Mouse (Mus musculus) hindbrain, embryonic 16.5 days (tissue): ENCODE data around the gene Mab21l3. TPM values are rescaled to one million over a fixed set of nuclear protein-coding genes. Genes with fewer than 3 reads are reported as not detected.

Experiments
- ATAC-seq: fragments of 200-750 bp; cut with Nextera tagmentation; 2 replicates; pipeline ENCODE4 v1.8.0; 2017; ENCODE audit warnings: moderate TSS enrichment, moderate library complexity
- H3K27ac ChIP-seq: fragments of 300-500 bp; sonication (generic); 2 replicates; pipeline ENCODE4 v1.5.1; 2014; ENCODE audit warnings: low read depth, mild to moderate bottlenecking, control low read depth, low read length, moderate library complexity
- H3K27me3 ChIP-seq: fragments of 300-500 bp; sonication (generic); replicated peaks from 2 replicates; pipeline ENCODE4 v1.6.1; 2014; ENCODE audit warnings: low read length; ENCODE audit not compliant: control insufficient read depth, insufficient read depth
- H3K36me3 ChIP-seq: fragments of 300-500 bp; sonication (generic); 2 replicates; pipeline ENCODE4 v1.6.1; 2014; ENCODE audit warnings: mild to moderate bottlenecking, low read length, moderate library complexity, mixed read lengths; ENCODE audit not compliant: control insufficient read depth, insufficient read depth
- H3K4me1 ChIP-seq: fragments of 300-500 bp; sonication (generic); 2 replicates; pipeline ENCODE4 v1.6.1; 2014; ENCODE audit warnings: low read depth, low read length; ENCODE audit not compliant: control insufficient read depth, insufficient read depth
- H3K4me2 ChIP-seq: fragments of 300-500 bp; sonication (generic); 2 replicates; pipeline ENCODE4 v1.6.1; 2014; ENCODE audit warnings: mild to moderate bottlenecking, low read length, control low read depth, moderate library complexity
- H3K4me3 ChIP-seq: fragments of 300-500 bp; sonication (generic); 2 replicates; pipeline ENCODE4 v1.5.1; 2014; ENCODE audit warnings: mild to moderate bottlenecking, low read length, control low read depth, moderate library complexity
- H3K9ac ChIP-seq: fragments of 300-500 bp; sonication (generic); 2 replicates; pipeline ENCODE4 v1.6.1; 2014; ENCODE audit warnings: low read depth, mild to moderate bottlenecking, control low read depth, low read length, moderate library complexity
- H3K9me3 ChIP-seq: fragments of 300-500 bp; sonication (generic); 2 replicates; pipeline ENCODE4 v1.6.1; 2014; ENCODE audit warnings: mild to moderate bottlenecking, low read length, moderate library complexity; ENCODE audit not compliant: control insufficient read depth
- WGBS: fragments of 180-500 bp; shearing (Covaris S2); extraction: QIAGEN DNeasy Blood & Tissue Kit; methylation state at CpG from one replicate; pipeline ENCODE4 v1.1.7; 2014; 5-methylcytosine and 5-hydroxymethylcytosine counted together
- polyA plus RNA-seq: library from polyadenylated mRNA; unstranded; fragments of >200 nt; fragmentation: Nextera tagmentation; extraction: Ambion mirVana; gene quantifications from 2 replicates; pipeline ENCODE4 v1.2.1, GENCODE M21; 2015

The Mab21l3 gene
- polyA plus RNA-seq, 1 experiment from 2014 or later = 0.16 TPM

DNA sequence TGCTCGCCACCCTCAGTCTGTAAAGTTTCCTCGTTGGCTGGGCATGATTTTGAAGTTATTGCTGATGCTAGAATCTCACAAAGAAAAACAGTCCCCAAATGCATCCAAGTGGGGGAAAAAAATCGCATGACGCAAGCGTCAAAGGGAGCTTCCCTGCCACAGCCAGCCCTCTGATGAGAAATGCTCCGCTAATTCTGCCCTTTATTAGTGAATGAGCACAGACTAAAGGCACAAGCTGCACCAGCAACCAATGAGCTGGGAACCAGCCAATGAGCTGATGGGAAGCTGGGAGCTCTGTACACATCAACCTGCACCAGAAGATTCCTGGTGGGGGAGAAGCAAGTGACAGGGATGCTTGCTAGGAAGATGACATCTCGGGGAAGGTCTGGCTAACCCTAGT is 11.0 kb upstream of the Mab21l3 start:
- Histone ChIP-seq H3K4me1 (no peaks in the 10 kb centered on the region), H3K36me3 (peaks cover 5% of the 10 kb centered on the region; the same call in 1 of the 2 replicates), H3K4me3 (no peak overlapping the region), H3K9me3 (no peaks in the 10 kb centered on the region), H3K27me3 (no peaks in the 10 kb centered on the region), H3K4me2 (no peak overlapping the region), H3K9ac (no peak overlapping the region), H3K27ac (no peak overlapping the region)
- ATAC-seq = peak; percentile 20; the same call in 1 of the 2 replicates
- 52% methylated on average over 7 of the region's 7 CpGs for WGBS

GRCm38 (mm10) chr3:101854075-101854474 is 5.3 kb upstream of the Mab21l3 start:
- Histone ChIP-seq H3K9me3 (no peaks in the 10 kb centered on the region), H3K36me3 (no peaks in the 10 kb centered on the region; the same call in 1 of the 2 replicates), H3K27ac (no peak overlapping the region), H3K4me3 (no peak overlapping the region), H3K4me2 (no peak overlapping the region), H3K27me3 (no peaks in the 10 kb centered on the region), H3K4me1 (no peaks in the 10 kb centered on the region), H3K9ac (no peak overlapping the region)
- ATAC-seq = no peak
- WGBS = 84% methylated on average over 1 of the region's 1 CpGs

DNA sequence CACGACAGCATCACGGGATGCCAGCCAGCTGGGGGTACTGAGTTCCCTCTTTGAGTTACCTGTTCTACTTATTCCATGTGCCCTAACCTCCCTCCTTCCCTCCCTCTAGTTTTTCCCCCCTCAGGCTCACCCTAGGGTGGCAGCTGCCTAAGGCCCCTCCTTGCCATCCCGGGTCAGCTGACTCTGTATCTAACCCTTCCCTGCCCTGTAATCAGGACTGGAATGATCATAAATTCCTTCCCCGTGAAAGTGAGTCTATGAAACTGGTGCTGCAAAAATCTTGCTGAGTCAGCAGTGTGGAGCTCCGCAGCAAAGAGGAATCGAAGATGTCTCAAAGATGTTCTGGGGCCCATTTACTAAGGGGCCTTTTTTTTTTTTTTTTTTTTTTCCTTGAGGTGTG is 2.6 kb upstream of the Mab21l3 start:
- Histone ChIP-seq H3K27me3 (no peaks in the 10 kb centered on the region), H3K4me2 (no peak overlapping the region), H3K36me3 (no peaks in the 10 kb centered on the region), H3K9me3 (no peaks in the 10 kb centered on the region), H3K4me3 (no peak overlapping the region), H3K27ac (no peak overlapping the region), H3K9ac (no peak overlapping the region), H3K4me1 (no peaks in the 10 kb centered on the region)
- ATAC-seq = no peak
- 75% methylated on average over 6 of the region's 6 CpGs for WGBS

- no peak for ATAC-seq
- no peak overlapping the region for H3K4me3 ChIP-seq
Observed at GRCm38 (mm10) chr3:101846096-101846495, 2.7 kb downstream of the Mab21l3 start.

DNA sequence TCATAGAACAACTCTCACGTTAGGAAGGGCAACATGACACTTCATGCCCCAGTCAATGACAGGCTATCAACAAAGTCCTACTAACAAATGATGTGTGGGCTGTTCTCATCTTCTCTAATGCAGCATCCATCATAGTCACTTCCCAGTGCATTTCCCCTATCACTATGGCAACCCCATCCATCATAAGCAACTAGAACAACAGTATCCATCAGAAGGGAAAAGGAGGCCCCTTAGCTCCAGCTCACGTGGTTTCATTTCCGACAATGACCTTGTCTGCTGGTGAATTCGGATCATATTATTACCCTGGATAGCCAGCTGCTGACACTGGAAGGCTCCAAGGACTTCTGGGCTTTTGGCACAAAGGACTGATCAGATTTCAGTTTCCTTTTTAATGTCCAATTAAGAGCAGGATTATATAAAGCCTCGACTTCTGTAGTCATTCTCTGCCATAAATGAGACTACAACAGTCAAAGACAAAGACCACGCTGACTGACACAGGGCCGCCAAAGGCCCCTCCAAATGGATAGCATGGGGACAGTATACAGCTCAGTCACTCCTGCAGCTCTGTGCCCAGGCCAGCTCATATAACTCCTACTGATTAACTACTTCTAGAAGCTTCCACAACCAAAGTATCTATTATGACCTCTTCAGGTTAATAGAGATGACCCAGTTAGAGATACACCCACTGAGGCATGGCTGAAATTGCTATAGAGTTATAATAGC is 6.2 kb downstream of the Mab21l3 start:
- peak; percentile 70; the same call in 1 of the 2 replicates for ATAC-seq
- no peak overlapping the region for H3K9ac ChIP-seq
- no peaks in the 10 kb centered on the region; the same call in 1 of the 2 replicates for H3K4me1 ChIP-seq
- H3K27me3 ChIP-seq = no peaks in the 10 kb centered on the region
- no peak overlapping the region for H3K4me3 ChIP-seq
- no peaks in the 10 kb centered on the region for H3K36me3 ChIP-seq
- no peaks in the 10 kb centered on the region for H3K9me3 ChIP-seq
- H3K27ac ChIP-seq = no peak overlapping the region
- no peak overlapping the region for H3K4me2 ChIP-seq
- 56% methylated on average over 7 of the region's 7 CpGs for WGBS

More at GRCm38 (mm10) chr3:101846096-101846495, 2.7 kb downstream of the Mab21l3 start:
- H3K9ac ChIP-seq = no peak overlapping the region
- no peaks in the 10 kb centered on the region for H3K36me3 ChIP-seq
- H3K27ac ChIP-seq = no peak overlapping the region
- no peaks in the 10 kb centered on the region for H3K9me3 ChIP-seq
- no peaks in the 10 kb centered on the region for H3K27me3 ChIP-seq
- 66% methylated on average over 4 of the region's 4 CpGs for WGBS
- no peaks in the 10 kb centered on the region; the same call in 1 of the 2 replicates for H3K4me1 ChIP-seq
- H3K4me2 ChIP-seq = no peak overlapping the region

- H3K9me3 ChIP-seq = no peaks in the 10 kb centered on the region
- no peak for ATAC-seq
- no peaks in the 10 kb centered on the region for H3K27me3 ChIP-seq
- no peak overlapping the region for H3K4me2 ChIP-seq
- 83% methylated on average over 9 of the region's 9 CpGs for WGBS
- no peaks in the 10 kb centered on the region for H3K36me3 ChIP-seq
- no peak overlapping the region for H3K9ac ChIP-seq
- no peak overlapping the region for H3K27ac ChIP-seq
- H3K4me3 ChIP-seq = no peak overlapping the region
- peaks cover 10% of the 10 kb centered on the region for H3K4me1 ChIP-seq
Observed at GRCm38 (mm10) chr3:101839327-101839726, 9.4 kb downstream of the Mab21l3 start.

GRCm38 (mm10) chr3:101836971-101837370 is 11.8 kb downstream of the Mab21l3 start:
- Histone ChIP-seq H3K27ac (no peak overlapping the region), H3K36me3 (no peaks in the 10 kb centered on the region), H3K9ac (no peak overlapping the region), H3K4me2 (no peak overlapping the region), H3K9me3 (no peaks in the 10 kb centered on the region), H3K4me1 (peaks cover 10% of the 10 kb centered on the region), H3K27me3 (no peaks in the 10 kb centered on the region), H3K4me3 (no peak overlapping the region)
- 87% methylated on average over 3 of the region's 3 CpGs for WGBS
- ATAC-seq = no peak

DNA sequence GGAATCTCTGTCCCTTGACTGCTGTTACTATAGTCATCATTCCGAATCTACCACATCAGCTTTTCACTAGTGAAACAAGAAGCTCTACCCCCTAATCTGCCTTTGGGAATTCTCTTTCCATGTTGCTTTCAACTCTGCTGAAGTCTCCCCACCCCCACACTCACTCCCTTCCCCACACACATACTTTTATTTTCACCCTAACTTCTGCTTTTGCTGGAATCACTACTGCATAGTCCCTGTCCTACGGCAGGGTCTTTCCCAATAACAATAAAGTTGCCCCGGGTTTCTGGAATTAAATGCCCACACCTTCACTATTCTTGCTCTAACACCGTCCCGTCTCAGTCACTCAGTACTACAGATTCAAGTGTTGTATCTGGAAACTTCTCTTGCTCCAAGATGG is 12.2 kb downstream of the Mab21l3 start:
- no peak overlapping the region for H3K4me3 ChIP-seq
- H3K27ac ChIP-seq = no peak overlapping the region
- ATAC-seq = no peak; the same call in 1 of the 2 replicates

GRCm38 (mm10) chr3:101836045-101836444 is 12.7 kb downstream of the Mab21l3 start:
- Histone ChIP-seq H3K4me2 (peak overlapping the region; percentile 48), H3K9me3 (no peaks in the 10 kb centered on the region), H3K4me1 (peaks cover 10% of the 10 kb centered on the region), H3K36me3 (no peaks in the 10 kb centered on the region), H3K4me3 (no peak overlapping the region), H3K27me3 (no peaks in the 10 kb centered on the region), H3K27ac (no peak overlapping the region), H3K9ac (peak overlapping the region; percentile 31; the same call in 1 of the 2 replicates)
- WGBS = 2% methylated on average over 8 of the region's 8 CpGs
- ATAC-seq = peak; percentile 80

More for the DNA sequence above, 12.2 kb downstream of the Mab21l3 start:
- Histone ChIP-seq H3K4me2 (peak overlapping the region; percentile 48), H3K4me1 (peaks cover 10% of the 10 kb centered on the region), H3K27me3 (no peaks in the 10 kb centered on the region), H3K9me3 (no peaks in the 10 kb centered on the region), H3K9ac (no peak overlapping the region), H3K36me3 (no peaks in the 10 kb centered on the region)
- WGBS = 77% methylated on average over 5 of the region's 5 CpGs
